ENCODE assay signal across 8 mouse cellular contexts in genomic region chr17:6861181-6862039, GRCm38 (mm10).
DNase-seq lines count a peak whose midpoint lies in the region; ATAC-seq and TF ChIP-seq lines count a peak whose summit lies in the region.

No protein-coding gene starts in this region.

- peak overlapping the region; percentile 55 for H3K4me2 ChIP-seq in embryonic facial prominence, embryonic 12.5 days (replicated peaks)
- peak overlapping the region; percentile 69 for H3K4me2 ChIP-seq in heart, embryonic 16.5 days (ENCODE audit: low read depth, low read length)
- H3K4me2 ChIP-seq in liver, embryonic 11.5 days: peak overlapping the region; percentile 67
- peak overlapping the region; percentile 19 for H3K4me2 ChIP-seq in midbrain, postnatal 0 days (ENCODE audit: low read depth, low read length, poor library complexity, severe bottlenecking)

- peak; percentile 41; the same call in 1 of the 2 replicates for ATAC-seq in embryonic facial prominence, embryonic 12.5 days (ENCODE audit: insufficient number of reproducible peaks, insufficient read depth, low FRiP score, low TSS enrichment)
- no peak; the same call in 1 of the 2 replicates for ATAC-seq in heart, embryonic 16.5 days (replicated peaks; ENCODE audit: extremely low read depth, insufficient read depth, low FRiP score)
- no peak for ATAC-seq in liver, embryonic 11.5 days (replicated peaks; ENCODE audit: low FRiP score)
- peak; percentile 81 for ATAC-seq in midbrain, postnatal 0 days (ENCODE audit: low FRiP score)

- peaks cover 27% of the 10 kb centered on the region for H3K4me1 ChIP-seq in embryonic facial prominence, embryonic 12.5 days
- no peaks in the 10 kb centered on the region; the same call in 1 of the 2 replicates for H3K4me1 ChIP-seq in heart, embryonic 16.5 days (ENCODE audit: control insufficient read depth, insufficient read depth, low read length)
- H3K4me1 ChIP-seq in liver, embryonic 11.5 days (replicated peaks; ENCODE audit: control insufficient read depth, insufficient read depth, low read length): peaks cover 8% of the 10 kb centered on the region
- peaks cover 9% of the 10 kb centered on the region; the same call in 1 of the 2 replicates for H3K4me1 ChIP-seq in midbrain, postnatal 0 days (ENCODE audit: insufficient read depth, low read length)

- DNase-seq in urinary bladder, adult 2 months (ENCODE audit: low spot score): peak; percentile 35
- no peak for DNase-seq in urinary bladder, postnatal 10 days (ENCODE audit: low spot score)
- peak; percentile 81 to 93 for DNase-seq in kidney, postnatal 25 days
- DNase-seq in liver, embryonic 11.5 days (ENCODE audit: low spot score): peak; percentile 54
- DNase-seq in midbrain, postnatal 0 days (ENCODE audit: low spot score): peak; percentile 84
- DNase-seq in testis, postnatal 10 days (ENCODE audit: low spot score): peak; percentile 54

- H3K27ac ChIP-seq in embryonic facial prominence, embryonic 12.5 days: peak overlapping the region; percentile 30; the same call in 1 of the 2 replicates
- H3K27ac ChIP-seq in heart, embryonic 16.5 days (ENCODE audit: low read length): no peak overlapping the region
- H3K27ac ChIP-seq in liver, embryonic 11.5 days (ENCODE audit: low read depth, low read length): no peak overlapping the region
- peak overlapping the region; percentile 51; the same call in 1 of the 2 replicates for H3K27ac ChIP-seq in midbrain, postnatal 0 days (ENCODE audit: low read depth, low read length)

- H3K9me3 ChIP-seq in embryonic facial prominence, embryonic 12.5 days: no peaks in the 10 kb centered on the region
- no peaks in the 10 kb centered on the region for H3K9me3 ChIP-seq in heart, embryonic 16.5 days (replicated peaks; ENCODE audit: control insufficient read depth, low read length)
- H3K9me3 ChIP-seq in liver, embryonic 11.5 days (ENCODE audit: control insufficient read depth, low read length): no peaks in the 10 kb centered on the region
- H3K9me3 ChIP-seq in midbrain, postnatal 0 days (ENCODE audit: low read length): 0 out of 2 replicates have a peak, but pooled peaks cover under 1% of the 10 kb centered on the region

- 5% methylated on average over 28 of the region's 28 CpGs for WGBS in embryonic facial prominence, embryonic 12.5 days
- WGBS in heart, embryonic 16.5 days: 9% methylated on average over 28 of the region's 28 CpGs
- 5% methylated on average over 28 of the region's 28 CpGs for WGBS in liver, embryonic 11.5 days
- 3% methylated on average over 28 of the region's 28 CpGs for WGBS in midbrain, postnatal 0 days

- H3K36me3 ChIP-seq in embryonic facial prominence, embryonic 12.5 days: no peaks in the 10 kb centered on the region
- H3K36me3 ChIP-seq in heart, embryonic 16.5 days (ENCODE audit: control insufficient read depth, insufficient read depth): no peaks in the 10 kb centered on the region
- H3K36me3 ChIP-seq in liver, embryonic 11.5 days (ENCODE audit: control insufficient read depth, insufficient read depth, low read length): no peaks in the 10 kb centered on the region
- no peaks in the 10 kb centered on the region for H3K36me3 ChIP-seq in midbrain, postnatal 0 days (ENCODE audit: insufficient read depth, low read length)

- peak overlapping the region; percentile 44 for H3K9ac ChIP-seq in embryonic facial prominence, embryonic 12.5 days
- H3K9ac ChIP-seq in heart, embryonic 16.5 days (ENCODE audit: low read length): peak overlapping the region; percentile 65
- no peak overlapping the region for H3K9ac ChIP-seq in liver, embryonic 11.5 days (ENCODE audit: low read depth, low read length)
- no peak overlapping the region for H3K9ac ChIP-seq in midbrain, postnatal 0 days (replicated peaks; ENCODE audit: low read length, poor library complexity, severe bottlenecking)

- H3K4me3 ChIP-seq in embryonic facial prominence, embryonic 12.5 days: peak overlapping the region; percentile 27
- peak overlapping the region; percentile 43 for H3K4me3 ChIP-seq in heart, embryonic 16.5 days (ENCODE audit: low read length)
- peak overlapping the region; percentile 28; the same call in 1 of the 2 replicates for H3K4me3 ChIP-seq in liver, embryonic 11.5 days (ENCODE audit: low read depth, low read length)
- no peak overlapping the region for H3K4me3 ChIP-seq in midbrain, postnatal 0 days (ENCODE audit: low read depth, low read length)

- peaks cover 30% of the 10 kb centered on the region for H3K27me3 ChIP-seq in embryonic facial prominence, embryonic 12.5 days
- H3K27me3 ChIP-seq in heart, embryonic 16.5 days (ENCODE audit: control insufficient read depth, insufficient read depth, low read length): peaks cover 10% of the 10 kb centered on the region
- peaks cover 23% of the 10 kb centered on the region for H3K27me3 ChIP-seq in liver, embryonic 11.5 days (replicated peaks; ENCODE audit: control insufficient read depth, insufficient read depth, low read length)
- H3K27me3 ChIP-seq in midbrain, postnatal 0 days (ENCODE audit: insufficient read depth, low read length): no peaks in the 10 kb centered on the region

- peak; percentile 16; the same call in 1 of the 2 replicates for TF ChIP-seq CTCF in midbrain, postnatal 0 days (IDR thresholded peaks at IDR 0.05)

Comparison
In these comparisons a context has a peak if more than half of its experiments do, and no peak if none do; other contexts are left out.
1. ATAC-seq: peak in embryonic facial prominence, embryonic 12.5 days (single experiment) and midbrain, postnatal 0 days (single experiment); none in heart, embryonic 16.5 days (single experiment) and liver, embryonic 11.5 days (single experiment).
2. H3K27ac ChIP-seq: peak in embryonic facial prominence, embryonic 12.5 days (single experiment) and midbrain, postnatal 0 days (single experiment); none in heart, embryonic 16.5 days (single experiment) and liver, embryonic 11.5 days (single experiment).
3. H3K4me2 ChIP-seq: peak in every context shown above with its lines; median percentile 69 in heart, embryonic 16.5 days; 67 in liver, embryonic 11.5 days; 55 in embryonic facial prominence, embryonic 12.5 days; 19 in midbrain, postnatal 0 days.
4. H3K9ac ChIP-seq: peak in embryonic facial prominence, embryonic 12.5 days (single experiment) and heart, embryonic 16.5 days (single experiment); none in liver, embryonic 11.5 days (single experiment) and midbrain, postnatal 0 days (single experiment).